Mouse (Mus musculus) ES-CJ7 (cell line): ENCODE measurements around the gene Tcp1.
A peak's percentile ranks its signal among the peaks of the same experiment; 100 is the strongest.
"Not testable (repeated sequence)": the region's sequence is repeated elsewhere in the genome, so short reads cannot be mapped to it uniquely, and the experiment has no call there.

Source experiments
- DNase-seq: peaks from one replicate; pipeline ENCODE4 v3.0.0; 2011; ENCODE audit warnings: low read depth, low spot score

The Tcp1 gene

GRCm38 (mm10) chr17:12915881-12916583, 531 bp downstream of the Tcp1 start, which contains the start of gene Mrpl18:
TSS of gene Mrpl18 (minus strand) at chr17:12916345.
- peak; percentile 99 for DNase-seq

- peak; percentile 72 for DNase-seq
Measured at GRCm38 (mm10) chr17:12916588-12917380, 1.3 kb downstream of the Tcp1 start.

- DNase-seq, result no peak
Measured at GRCm38 (mm10) chr17:12921073-12921472, 5.6 kb downstream of the Tcp1 start.

GRCm38 (mm10) chr17:12925001-12925400, 9.5 kb downstream of the Tcp1 start:
- no peak for DNase-seq

- no peak for DNase-seq
Measured at GRCm38 (mm10) chr17:12925703-12926180, 10.2 kb downstream of the Tcp1 start.

- not testable (repeated sequence) for DNase-seq
Measured at GRCm38 (mm10) chr17:12931576-12931975, 16.1 kb downstream of the Tcp1 start.

GRCm38 (mm10) chr17:12935719-12936118, 20.2 kb downstream of the Tcp1 start:
- no peak for DNase-seq

- DNase-seq, result no peak
Measured at GRCm38 (mm10) chr17:12937412-12937970, 22.0 kb downstream of the Tcp1 start.

GRCm38 (mm10) chr17:12938077-12938476, 22.6 kb downstream of the Tcp1 start:
- DNase-seq, result no peak

GRCm38 (mm10) chr17:12939377-12940148, 24.1 kb downstream of the Tcp1 start:
- DNase-seq, result not testable (repeated sequence)

- DNase-seq, result no peak
Measured at GRCm38 (mm10) chr17:12940151-12940805, 24.8 kb downstream of the Tcp1 start, which contains the start of gene Acat3. TSS of gene Acat3 (minus strand) at chr17:12940600.

GRCm38 (mm10) chr17:12941543-12942260, 26.2 kb downstream of the Tcp1 start:
- no peak for DNase-seq

GRCm38 (mm10) chr17:12942459-12943162, 27.1 kb downstream of the Tcp1 start:
- DNase-seq, result no peak

GRCm38 (mm10) chr17:12949669-12950068, 34.2 kb downstream of the Tcp1 start:
- no peak for DNase-seq

- no peak for DNase-seq
Measured at GRCm38 (mm10) chr17:12956664-12957063, 41.2 kb downstream of the Tcp1 start.

- DNase-seq, result not testable (repeated sequence)
Measured at GRCm38 (mm10) chr17:12959377-12959776, 43.9 kb downstream of the Tcp1 start.

- peak; percentile 94 for DNase-seq
Measured at GRCm38 (mm10) chr17:12960331-12960873, 44.9 kb downstream of the Tcp1 start, which contains the start of gene Acat2. TSS of gene Acat2 (minus strand) at chr17:12960747.

GRCm38 (mm10) chr17:12963476-12963875, 48.0 kb downstream of the Tcp1 start:
- no peak for DNase-seq

GRCm38 (mm10) chr17:12967173-12967572, 51.7 kb downstream of the Tcp1 start:
- no peak for DNase-seq
